Mouse (Mus musculus): ENCODE measurements at regions not wholly inside any gene's neighbourhood (a gene's known extent, or its start where the extent isn't known, plus 50 kb on each side); places are given as distances from the start of the nearest gene placed in this dataset.
"Not testable (repeated sequence)": the region's sequence is repeated elsewhere in the genome, so short reads cannot be mapped to it uniquely, and the experiment has no call there.

DNA sequence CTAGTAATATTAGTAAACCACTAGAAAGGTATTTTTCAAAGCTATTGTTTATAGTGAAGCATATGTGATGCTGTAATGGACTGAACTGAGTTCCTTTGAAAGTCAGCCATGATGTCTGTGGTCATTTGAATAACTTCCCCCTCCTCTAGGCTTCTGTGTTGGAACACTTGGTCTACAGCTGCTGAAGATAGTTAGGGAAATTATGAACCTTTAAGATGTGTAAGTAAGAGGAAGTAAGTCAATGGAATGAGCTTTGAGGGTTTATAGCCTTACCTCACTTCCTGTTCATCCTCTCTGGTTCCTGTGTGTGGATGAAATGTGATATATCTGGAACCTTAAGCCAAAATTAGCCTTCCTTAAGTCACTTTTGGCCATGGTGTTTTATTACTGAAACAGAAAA, 145.7 kb upstream of the Tmem229a start:
- Histone ChIP-seq H3K4me2 (ENCODE audit: low read depth, low read length) (no peak overlapping the region), H3K27ac (ENCODE audit: low read depth) (no peak overlapping the region), H3K27me3 (ENCODE audit: control insufficient read depth, insufficient read depth, low read length) (no peaks in the 10 kb centered on the region), H3K4me3 (ENCODE audit: low read depth, low read length) (no peak overlapping the region), H3K9me3 (replicated peaks; ENCODE audit: control insufficient read depth, low read length) (no peaks in the 10 kb centered on the region), H3K36me3 (replicated peaks; ENCODE audit: control insufficient read depth, insufficient read depth, low read length) (no peaks in the 10 kb centered on the region), H3K4me1 (ENCODE audit: control insufficient read depth, insufficient read depth) (no peaks in the 10 kb centered on the region), H3K9ac (replicated peaks; ENCODE audit: low read depth, low read length) (no peak overlapping the region)
- DNase-seq (ENCODE audit: low spot score) (no peak), ATAC-seq (ENCODE audit: insufficient read depth, low read depth) (no peak)
- TF ChIP-seq CTCF (IDR thresholded peaks at IDR 0.05; ENCODE audit: low read depth): no peak
- no peak for TF ChIP-seq EP300 (IDR thresholded peaks at IDR 0.05; ENCODE audit: low read depth)

DNA sequence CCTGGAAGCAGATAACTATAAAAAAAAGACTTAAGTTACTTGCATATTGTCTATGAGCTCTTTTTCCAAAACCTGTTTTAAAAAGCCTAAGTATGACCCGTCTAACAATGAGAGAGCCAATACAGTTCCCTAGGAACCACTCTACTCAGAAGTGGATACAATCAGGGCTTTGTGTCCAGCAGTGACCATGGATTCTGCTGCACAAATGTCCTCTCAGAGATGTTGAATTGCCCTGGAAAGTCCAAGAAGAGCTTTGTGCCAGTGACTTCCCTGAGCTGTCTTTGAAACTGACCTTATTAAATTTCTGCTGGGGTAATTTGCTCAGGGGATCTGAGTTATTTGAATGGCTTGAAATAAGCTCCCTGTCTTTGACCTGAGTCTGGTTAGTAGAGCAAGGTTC, 131.1 kb upstream of the Tmem229a start:
- H3K4me2 ChIP-seq (ENCODE audit: low read depth, low read length): no peak overlapping the region
- no peaks in the 10 kb centered on the region for H3K9me3 ChIP-seq (replicated peaks; ENCODE audit: control insufficient read depth, low read length)
- DNase-seq (ENCODE audit: low spot score) (no peak), ATAC-seq (ENCODE audit: insufficient read depth, low read depth) (no peak)
- no peak overlapping the region for H3K9ac ChIP-seq (replicated peaks; ENCODE audit: low read depth, low read length)
- WGBS: 71% methylated on average over 1 of the region's 1 CpGs
- H3K4me3 ChIP-seq (ENCODE audit: low read depth, low read length): no peak overlapping the region
- no peaks in the 10 kb centered on the region for H3K36me3 ChIP-seq (replicated peaks; ENCODE audit: control insufficient read depth, insufficient read depth, low read length)
- H3K4me1 ChIP-seq (ENCODE audit: control insufficient read depth, insufficient read depth): no peaks in the 10 kb centered on the region
- H3K27me3 ChIP-seq (ENCODE audit: control insufficient read depth, insufficient read depth, low read length): no peaks in the 10 kb centered on the region
- no peak overlapping the region for H3K27ac ChIP-seq (ENCODE audit: low read depth)
- TF ChIP-seq EP300 (IDR thresholded peaks at IDR 0.05; ENCODE audit: low read depth) (no peak), CTCF (IDR thresholded peaks at IDR 0.05; ENCODE audit: low read depth) (no peak)

DNA sequence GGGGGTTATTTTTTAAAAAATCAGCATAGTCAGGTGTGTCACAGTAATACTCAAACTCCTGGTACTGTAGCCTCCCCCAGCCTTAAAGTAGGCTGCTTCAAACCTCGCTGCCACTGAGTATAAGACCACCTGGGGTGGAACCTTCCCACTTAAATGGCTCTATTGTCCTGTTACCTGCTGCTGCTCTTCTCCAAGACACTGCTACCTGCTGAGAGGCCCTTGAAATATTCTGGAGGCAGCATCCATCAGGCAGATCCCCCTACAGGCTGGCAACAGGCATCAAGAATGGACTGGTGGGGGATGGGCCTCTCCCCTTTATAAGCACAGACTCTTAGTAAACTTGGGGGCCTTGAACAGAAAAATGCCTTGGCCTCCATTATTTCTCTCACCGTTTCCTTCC, 129.8 kb upstream of the Tmem229a start:
- ATAC-seq (ENCODE audit: insufficient read depth, low read depth) (no peak), DNase-seq (ENCODE audit: low spot score) (no peak)
- Histone ChIP-seq H3K4me2 (ENCODE audit: low read depth, low read length) (no peak overlapping the region), H3K27ac (ENCODE audit: low read depth) (no peak overlapping the region), H3K4me3 (ENCODE audit: low read depth, low read length) (no peak overlapping the region), H3K4me1 (ENCODE audit: control insufficient read depth, insufficient read depth) (no peaks in the 10 kb centered on the region), H3K27me3 (ENCODE audit: control insufficient read depth, insufficient read depth, low read length) (no peaks in the 10 kb centered on the region), H3K9me3 (replicated peaks; ENCODE audit: control insufficient read depth, low read length) (no peaks in the 10 kb centered on the region), H3K9ac (replicated peaks; ENCODE audit: low read depth, low read length) (no peak overlapping the region), H3K36me3 (replicated peaks; ENCODE audit: control insufficient read depth, insufficient read depth, low read length) (no peaks in the 10 kb centered on the region)
- 75% methylated on average over 2 of the region's 2 CpGs for WGBS
- TF ChIP-seq EP300 (IDR thresholded peaks at IDR 0.05; ENCODE audit: low read depth) (no peak), CTCF (IDR thresholded peaks at IDR 0.05; ENCODE audit: low read depth) (no peak)

DNA sequence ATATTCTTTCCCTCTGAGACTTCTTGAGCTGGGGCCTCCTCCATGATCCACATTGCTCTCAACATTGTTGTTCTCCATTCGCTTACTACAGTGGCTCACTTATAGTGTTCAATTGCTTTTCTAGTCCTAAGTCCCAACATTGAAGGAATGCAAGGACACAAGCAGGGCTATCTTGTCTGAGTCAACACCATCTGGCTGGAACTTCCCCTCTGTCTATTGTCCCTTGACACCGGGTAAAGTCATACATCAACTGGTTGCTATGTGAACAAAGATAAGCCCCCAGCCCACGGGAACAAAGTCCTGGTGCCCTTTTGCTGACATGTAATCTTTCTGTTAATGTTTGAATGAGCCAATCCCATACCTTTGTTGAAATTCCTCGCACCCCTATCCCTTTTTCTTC, 129.2 kb upstream of the Tmem229a start:
- not testable (repeated sequence) for H3K27ac ChIP-seq (ENCODE audit: low read depth); H3K27me3 ChIP-seq (ENCODE audit: control insufficient read depth, insufficient read depth, low read length); H3K9ac ChIP-seq (replicated peaks; ENCODE audit: low read depth, low read length); DNase-seq (ENCODE audit: low spot score); H3K9me3 ChIP-seq (replicated peaks; ENCODE audit: control insufficient read depth, low read length); H3K4me1 ChIP-seq (ENCODE audit: control insufficient read depth, insufficient read depth); H3K36me3 ChIP-seq (replicated peaks; ENCODE audit: control insufficient read depth, insufficient read depth, low read length); H3K4me2 ChIP-seq (ENCODE audit: low read depth, low read length); H3K4me3 ChIP-seq (ENCODE audit: low read depth, low read length); ATAC-seq (ENCODE audit: insufficient read depth, low read depth)
- WGBS: 31% methylated on average over 4 of the region's 4 CpGs

DNA sequence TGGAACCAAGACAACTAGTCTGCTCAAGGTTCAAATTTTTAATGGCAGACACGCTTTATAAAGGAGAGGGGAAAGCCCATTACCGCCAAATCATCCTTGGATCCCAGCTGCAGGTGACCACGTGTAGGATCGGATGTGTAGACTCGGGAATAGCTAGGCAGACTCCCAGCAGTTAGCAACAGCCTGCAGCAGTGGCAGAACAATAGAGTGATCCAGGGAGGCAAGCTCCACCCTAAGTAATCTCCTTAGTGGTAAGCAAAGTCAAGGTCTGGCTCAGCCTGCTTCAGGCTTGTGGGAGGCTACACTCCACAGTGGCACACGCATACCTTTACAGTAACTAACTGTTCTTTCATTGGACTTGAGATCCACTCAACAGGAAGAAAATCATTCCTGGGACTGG, 109.8 kb upstream of the Tmem229a start:
- no peak overlapping the region for H3K4me2 ChIP-seq (ENCODE audit: low read depth, low read length)
- no peak overlapping the region for H3K4me3 ChIP-seq (ENCODE audit: low read depth, low read length)
- H3K27me3 ChIP-seq (ENCODE audit: control insufficient read depth, insufficient read depth, low read length): no peaks in the 10 kb centered on the region
- TF ChIP-seq CTCF (IDR thresholded peaks at IDR 0.05; ENCODE audit: low read depth): no peak
- no peak for TF ChIP-seq EP300 (IDR thresholded peaks at IDR 0.05; ENCODE audit: low read depth)
- DNase-seq (ENCODE audit: low spot score) (no peak), ATAC-seq (ENCODE audit: insufficient read depth, low read depth) (no peak)
- no peak overlapping the region for H3K9ac ChIP-seq (replicated peaks; ENCODE audit: low read depth, low read length)
- H3K4me1 ChIP-seq (ENCODE audit: control insufficient read depth, insufficient read depth): no peaks in the 10 kb centered on the region
- H3K27ac ChIP-seq (ENCODE audit: low read depth): no peak overlapping the region
- no peaks in the 10 kb centered on the region for H3K36me3 ChIP-seq (replicated peaks; ENCODE audit: control insufficient read depth, insufficient read depth, low read length)
- WGBS: 52% methylated on average over 6 of the region's 6 CpGs
- no peaks in the 10 kb centered on the region for H3K9me3 ChIP-seq (replicated peaks; ENCODE audit: control insufficient read depth, low read length)

DNA sequence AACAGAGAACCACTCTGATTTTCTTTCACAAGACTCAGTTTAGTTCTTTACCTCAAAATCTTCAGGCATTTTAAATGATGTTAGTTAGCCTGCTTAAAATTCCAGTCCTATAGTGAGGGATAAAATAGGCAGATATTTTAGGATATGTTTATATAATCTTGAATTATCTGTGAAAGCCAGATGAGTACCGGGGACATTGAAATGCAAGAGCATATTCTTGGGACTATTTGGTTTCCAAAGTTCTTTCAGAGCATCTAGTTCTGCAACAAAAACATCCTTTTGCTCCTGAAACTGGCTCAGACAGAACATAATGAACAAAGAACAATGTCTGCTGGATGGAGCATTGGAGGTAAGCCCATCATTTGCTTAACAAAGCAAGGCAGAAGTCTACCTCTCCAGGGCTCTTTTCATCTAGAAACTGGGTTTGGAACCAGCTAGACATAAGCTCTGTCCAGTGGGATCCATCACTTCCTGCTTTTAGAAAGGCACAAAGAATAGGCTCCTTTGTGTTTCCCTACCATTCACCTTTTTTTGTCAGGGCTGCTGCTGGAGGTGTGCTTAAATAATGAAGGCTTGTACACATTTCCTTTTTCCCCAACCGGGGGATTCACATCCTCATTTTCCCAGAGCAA, 76.9 kb upstream of the Tmem229a start:
- WGBS: 71% methylated on average over 2 of the region's 2 CpGs
- TF ChIP-seq EP300 (IDR thresholded peaks at IDR 0.05; ENCODE audit: low read depth): no peak
- no peak for TF ChIP-seq CTCF (IDR thresholded peaks at IDR 0.05; ENCODE audit: low read depth)

More for the DNA sequence above, 76.9 kb upstream of the Tmem229a start:
- no peaks in the 10 kb centered on the region for H3K27me3 ChIP-seq (ENCODE audit: control insufficient read depth, insufficient read depth, low read length)
- no peak overlapping the region for H3K27ac ChIP-seq (ENCODE audit: low read depth)
- DNase-seq (ENCODE audit: low spot score) (no peak), ATAC-seq (ENCODE audit: insufficient read depth, low read depth) (no peak)
- no peak overlapping the region for H3K9ac ChIP-seq (replicated peaks; ENCODE audit: low read depth, low read length)
- no peak overlapping the region for H3K4me3 ChIP-seq (ENCODE audit: low read depth, low read length)
- H3K4me1 ChIP-seq (ENCODE audit: control insufficient read depth, insufficient read depth): no peaks in the 10 kb centered on the region
- H3K4me2 ChIP-seq (ENCODE audit: low read depth, low read length): no peak overlapping the region
- H3K9me3 ChIP-seq (replicated peaks; ENCODE audit: control insufficient read depth, low read length): no peaks in the 10 kb centered on the region
- H3K36me3 ChIP-seq (replicated peaks; ENCODE audit: control insufficient read depth, insufficient read depth, low read length): no peaks in the 10 kb centered on the region
